In the genomic region with DNA sequence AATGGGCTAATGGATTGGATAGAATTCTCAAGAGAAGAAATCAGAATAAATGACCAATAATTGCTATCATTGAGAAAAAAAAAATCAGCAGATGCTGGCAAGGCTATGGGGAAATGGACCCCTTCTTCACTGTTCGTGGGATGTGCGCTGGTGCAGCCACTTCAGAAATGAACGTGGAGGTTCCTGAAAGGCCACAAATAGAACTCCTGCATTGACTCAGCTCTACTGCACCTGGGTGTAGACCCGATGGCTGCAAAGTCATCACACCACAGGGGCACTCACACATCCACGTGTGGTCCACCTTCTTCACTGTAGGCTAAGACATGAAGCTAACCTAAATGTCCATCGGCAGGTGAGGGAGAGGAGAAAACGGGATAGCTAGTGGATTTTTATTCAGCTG, we compare ENCODE assay signal across 26 mouse cellular contexts.
DNase-seq lines count a peak whose midpoint lies in the region; ATAC-seq and TF ChIP-seq lines count a peak whose summit lies in the region.
"Had no signal": no experiment of that assay in that cellular context is flagged by ENCODE, and none has a peak within 500 bp of the region (broad histone marks: within the 10 kb centered on the region; RNA-seq: fewer than 3 reads in every experiment).

No protein-coding gene starts in this region.

- peak; percentile 42 for DNase-seq in heart, adult 11 months
- no peak for DNase-seq in heart, postnatal 36 days
- peak; percentile 3 for DNase-seq in thymus, postnatal 4 days
- no peak for DNase-seq in thymus, postnatal 10 days (ENCODE audit: low spot score in 2 of 2)
- peak; percentile 48 for DNase-seq in induced T-regulatory cell, adult 2 months (ENCODE audit: low read depth)
- DNase-seq in liver, postnatal 0 days, result no peak
- no peak for DNase-seq in embryo, embryonic 10 days (ENCODE audit: low spot score)
- DNase-seq: adrenal gland, adult 8-10 months; adrenal gland, postnatal 14 days; adrenal gland, postnatal 36 days; cerebellum, adult 11-12 months; cerebellum, adult 2 months; cerebellum, adult 9-10 months; cerebellum, postnatal 10 days; cerebellum, postnatal 25 days; embryo, embryonic 11 days had no signal

- no peak for TF ChIP-seq CTCF in liver, postnatal 0 days (IDR thresholded peaks at IDR 0.05; ENCODE audit: low read depth)

- H3K4me1 ChIP-seq in liver, postnatal 0 days (ENCODE audit: insufficient read depth), result peaks cover 3% of the 10 kb centered on the region; the same call in 1 of the 2 replicates
- H3K4me1 ChIP-seq: embryonic facial prominence, embryonic 13.5 days; embryonic facial prominence, embryonic 15.5 days had no signal

- H3K27me3 ChIP-seq in liver, postnatal 0 days (ENCODE audit: insufficient read depth, low read length), result no peaks in the 10 kb centered on the region
- H3K27me3 ChIP-seq: embryonic facial prominence, embryonic 13.5 days; embryonic facial prominence, embryonic 15.5 days; forebrain, embryonic 12.5 days; Patski had no signal

- TF ChIP-seq EP300 in liver, postnatal 0 days (IDR thresholded peaks at IDR 0.05; ENCODE audit: low read depth), result no peak

- no peak overlapping the region for H3K4me2 ChIP-seq in liver, postnatal 0 days (ENCODE audit: low read depth, low read length)
- H3K4me2 ChIP-seq: embryonic facial prominence, embryonic 13.5 days; embryonic facial prominence, embryonic 15.5 days; forebrain, embryonic 12.5 days had no signal

- H3K4me3 ChIP-seq in liver, postnatal 0 days (ENCODE audit: low read depth, low read length), result no peak overlapping the region
- H3K4me3 ChIP-seq: embryonic facial prominence, embryonic 13.5 days; embryonic facial prominence, embryonic 15.5 days; erythroblast, embryonic 14.5 days; forebrain, embryonic 10.5 days; forebrain, embryonic 12.5 days had no signal

- WGBS in liver, postnatal 0 days (ENCODE audit: insufficient replicate concordance), result 69% methylated on average over 7 of the region's 7 CpGs

- peaks cover 2% of the 10 kb centered on the region; the same call in 1 of the 2 replicates for H3K36me3 ChIP-seq in liver, postnatal 0 days (replicated peaks; ENCODE audit: insufficient read depth, low read length)
- H3K36me3 ChIP-seq: embryonic facial prominence, embryonic 13.5 days; embryonic facial prominence, embryonic 15.5 days; forebrain, embryonic 10.5 days; forebrain, embryonic 12.5 days; G1E had no signal

- no peak overlapping the region for H3K9ac ChIP-seq in liver, postnatal 0 days (replicated peaks)
- H3K9ac ChIP-seq: embryonic facial prominence, embryonic 13.5 days; embryonic facial prominence, embryonic 15.5 days; forebrain, embryonic 12.5 days had no signal

- no peak for ATAC-seq in liver, postnatal 0 days
- ATAC-seq: activated CD4-positive, CD25-positive, alpha-beta regulatory T cell, adult 4 months; forebrain, embryonic 14.5 days; forebrain, embryonic 16.5 days; Patski had no signal

- intact Hi-C loops in heart, postnatal 36 days (cut with DNase I), result no loop called here

- H3K9me3 ChIP-seq in liver, postnatal 0 days (ENCODE audit: low read length), result no peaks in the 10 kb centered on the region
- H3K9me3 ChIP-seq: embryonic facial prominence, embryonic 13.5 days; embryonic facial prominence, embryonic 15.5 days; forebrain, embryonic 10.5 days; forebrain, embryonic 12.5 days had no signal

- no peak overlapping the region for H3K27ac ChIP-seq in liver, postnatal 0 days (ENCODE audit: low read depth)
- H3K27ac ChIP-seq: embryonic facial prominence, embryonic 13.5 days; embryonic facial prominence, embryonic 15.5 days; forebrain, embryonic 10.5 days; forebrain, embryonic 12.5 days had no signal

Comparison
In these comparisons a context has a peak if more than half of its experiments do, and no peak if none do; other contexts are left out.
1. DNase-seq: peak in heart, adult 11 months (single experiment), thymus, postnatal 4 days (single experiment) and induced T-regulatory cell, adult 2 months (single experiment); none in heart, postnatal 36 days (0 of 2), thymus, postnatal 10 days (0 of 2), liver, postnatal 0 days (single experiment) and embryo, embryonic 10 days (single experiment).